Mouse (Mus musculus) liver, embryonic 16.5 days (tissue): Measurements from ENCODE around the gene Nfkbid. TPM values are rescaled to one million over a fixed set of nuclear protein-coding genes. Genes with fewer than 3 reads are reported as not detected.

Source experiments
- ATAC-seq: fragments of 200-750 bp; cut with Nextera tagmentation; 2 replicates; pipeline ENCODE4 v1.8.0; 2017; ENCODE audit warnings: low read depth, mild to moderate bottlenecking, moderate number of reproducible peaks, moderate library complexity
- H3K27ac ChIP-seq: fragments of 300-500 bp; sonication (generic); 2 replicates; pipeline ENCODE4 v1.5.1; 2014; ENCODE audit warnings: mild to moderate bottlenecking, low read length
- H3K27me3 ChIP-seq: fragments of 300-500 bp; sonication (generic); 2 replicates; pipeline ENCODE4 v1.6.1; 2014; ENCODE audit warnings: low read depth, low read length, mixed read lengths; ENCODE audit not compliant: control insufficient read depth, insufficient read depth
- H3K36me3 ChIP-seq: fragments of 300-500 bp; sonication (generic); 2 replicates; pipeline ENCODE4 v1.6.1; 2014; ENCODE audit warnings: mild to moderate bottlenecking; ENCODE audit not compliant: control insufficient read depth, insufficient read depth
- H3K4me1 ChIP-seq: fragments of 300-500 bp; sonication (generic); 2 replicates; pipeline ENCODE4 v1.6.1; 2014; ENCODE audit warnings: low read depth, low read length, mixed read lengths; ENCODE audit not compliant: control insufficient read depth
- H3K4me2 ChIP-seq: fragments of 300-500 bp; sonication (generic); 2 replicates; pipeline ENCODE4 v1.6.1; 2014; ENCODE audit warnings: low read depth, low read length, mixed read lengths
- H3K4me3 ChIP-seq: fragments of 300-500 bp; sonication (generic); 2 replicates; pipeline ENCODE4 v1.5.1; 2014; ENCODE audit warnings: low read depth, mild to moderate bottlenecking, low read length
- H3K9ac ChIP-seq: fragments of 300-500 bp; sonication (generic); 2 replicates; pipeline ENCODE4 v1.6.1; 2014; ENCODE audit warnings: low read depth, low read length
- H3K9me3 ChIP-seq: fragments of 300-500 bp; sonication (generic); replicated peaks from 2 replicates; pipeline ENCODE4 v1.6.1; 2016; ENCODE audit warnings: low read length; ENCODE audit not compliant: control insufficient read depth
- whole genome bisulfite sequencing: fragments of 180-500 bp; shearing (Covaris S2); extraction: QIAGEN DNeasy Blood & Tissue Kit; methylation state at CpG from one replicate; pipeline ENCODE4 v1.1.7; 2014; ENCODE audit not compliant: insufficient replicate concordance; 5-methylcytosine and 5-hydroxymethylcytosine counted together
- polyA plus RNA-seq: library from polyadenylated mRNA; unstranded; fragments of >200 nt; fragmentation: Nextera tagmentation; extraction: Ambion mirVana; gene quantifications from 2 replicates; pipeline ENCODE4 v1.2.1, GENCODE M21; 2015

Nfkbid gene
- 1.4 and 1.7 TPM in 2 replicates for polyA plus RNA-seq

DNA sequence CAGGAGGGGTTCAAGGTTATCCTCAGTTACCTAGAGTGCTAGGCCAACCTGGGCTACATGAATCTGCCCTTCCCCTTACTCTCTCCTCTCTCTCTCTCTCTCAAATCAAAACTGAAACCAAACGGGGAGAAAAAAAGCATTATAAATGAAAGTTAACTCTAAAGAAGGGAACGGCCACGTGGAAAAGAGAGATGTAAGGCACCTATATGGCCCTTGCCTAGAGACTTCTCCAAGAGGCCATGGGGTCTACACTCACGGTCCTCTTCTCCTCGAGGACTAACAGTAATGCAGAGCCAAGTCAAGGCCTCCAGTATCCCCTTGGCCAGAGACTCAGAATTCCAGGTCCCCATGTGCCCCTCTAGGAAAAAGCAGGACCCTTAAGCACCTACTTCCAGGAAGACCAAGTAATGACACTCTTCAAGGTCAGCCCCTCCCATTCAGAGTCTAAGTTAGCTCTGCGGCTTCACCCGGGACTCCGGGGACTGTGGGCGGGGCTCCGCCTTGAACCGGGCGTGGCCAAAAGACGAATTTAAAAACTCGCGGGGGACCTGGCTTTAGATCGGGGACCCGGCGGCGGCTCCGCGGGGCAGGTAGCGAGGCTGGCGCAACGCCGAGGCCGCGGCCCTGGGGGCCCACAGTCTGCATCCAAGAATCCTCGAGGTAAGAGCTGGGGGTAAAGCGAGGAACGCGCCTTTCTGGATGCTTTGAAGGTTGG is at the start of gene Nfkbid:
Nfkbid (plus strand) TSS at position 558 of the 715 bp plus-strand sequence.
- H3K27me3 ChIP-seq = peaks cover 3% of the 10 kb centered on the region; the same call in 1 of the 2 replicates
- H3K4me2 ChIP-seq = peak within 1 kb of the TSS; percentile 87
- peak; percentile 33 for ATAC-seq
- H3K4me3 ChIP-seq = peak within 1 kb of the TSS; percentile 64
- H3K9me3 ChIP-seq = no peaks in the 10 kb centered on the region
- H3K4me1 ChIP-seq = peaks cover 15% of the 10 kb centered on the region
- H3K36me3 ChIP-seq = no peaks in the 10 kb centered on the region
- H3K9ac ChIP-seq = peak within 1 kb of the TSS; percentile 59
- peak within 1 kb of the TSS; percentile 73 for H3K27ac ChIP-seq
- WGBS = 7% methylated on average over 31 of the region's 31 CpGs

GRCm38 (mm10) chr7:30373501-30373962 is 48.0 kb upstream of the Nfkbid start:
- Histone ChIP-seq H3K9me3 (no peaks in the 10 kb centered on the region), H3K36me3 (no peaks in the 10 kb centered on the region), H3K9ac (peak overlapping the region; percentile 20; the same call in 1 of the 2 replicates), H3K4me2 (peak overlapping the region; percentile 70), H3K4me1 (peaks cover 3% of the 10 kb centered on the region; the same call in 1 of the 2 replicates), H3K27ac (no peak overlapping the region), H3K27me3 (no peaks in the 10 kb centered on the region), H3K4me3 (peak overlapping the region; percentile 55)
- ATAC-seq = peak; percentile 97
- under 1% methylated on average over 21 of the region's 21 CpGs for WGBS

DNA sequence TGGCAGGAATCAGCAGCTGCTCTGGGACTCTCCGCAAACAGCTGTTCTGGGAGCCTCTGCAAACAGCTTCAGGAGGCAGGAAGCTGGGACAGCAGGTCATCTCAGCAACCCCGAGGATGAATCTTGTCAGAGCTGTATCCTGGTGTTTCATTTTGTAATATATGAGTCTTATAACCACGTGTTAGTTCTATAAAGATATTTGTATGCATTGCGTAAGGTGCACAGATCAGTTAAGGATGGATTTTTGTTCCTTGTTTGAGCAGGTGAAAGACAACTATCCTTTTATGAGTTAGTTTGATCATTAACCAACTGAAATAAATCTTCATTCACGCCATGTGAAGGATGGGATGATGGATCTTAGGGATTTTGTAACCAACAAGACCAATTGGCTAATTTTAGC is 41.5 kb upstream of the Nfkbid start:
- Histone ChIP-seq H3K4me1 (no peaks in the 10 kb centered on the region), H3K27ac (no peak overlapping the region), H3K9ac (no peak overlapping the region), H3K27me3 (no peaks in the 10 kb centered on the region), H3K4me3 (no peak overlapping the region), H3K9me3 (no peaks in the 10 kb centered on the region), H3K36me3 (no peaks in the 10 kb centered on the region), H3K4me2 (no peak overlapping the region)
- 37% methylated on average over 5 of the region's 5 CpGs for WGBS
- ATAC-seq = no peak

DNA sequence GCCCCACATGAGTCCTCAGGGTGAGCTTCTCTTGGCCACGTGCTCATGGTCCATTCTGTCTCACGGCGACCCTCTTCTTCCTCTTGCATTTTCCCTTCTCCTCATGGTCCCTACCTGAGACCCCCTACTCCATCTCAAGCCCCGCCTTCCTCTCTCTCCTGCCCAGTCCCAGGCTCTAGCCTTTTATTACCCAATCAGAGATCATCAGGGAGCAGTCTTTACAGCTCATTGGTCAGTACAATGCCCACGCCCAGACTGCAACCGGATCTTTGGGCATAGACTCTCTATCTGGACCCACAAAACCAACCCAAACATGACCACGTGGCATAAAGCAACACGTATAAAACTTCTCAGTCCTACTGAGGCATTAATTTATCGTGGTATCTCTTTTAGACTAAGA is 37.4 kb upstream of the Nfkbid start:
- no peaks in the 10 kb centered on the region for H3K9me3 ChIP-seq
- no peak overlapping the region for H3K4me2 ChIP-seq
- 63% methylated on average over 9 of the region's 9 CpGs for WGBS
- H3K4me1 ChIP-seq = no peaks in the 10 kb centered on the region
- H3K4me3 ChIP-seq = no peak overlapping the region
- no peaks in the 10 kb centered on the region for H3K36me3 ChIP-seq
- H3K27me3 ChIP-seq = no peaks in the 10 kb centered on the region
- no peak for ATAC-seq
- H3K9ac ChIP-seq = no peak overlapping the region
- H3K27ac ChIP-seq = no peak overlapping the region

- peak overlapping the region; percentile 24; the same call in 1 of the 2 replicates for H3K27ac ChIP-seq
- ATAC-seq = no peak
- WGBS = 41% methylated on average over 4 of the region's 4 CpGs
Measured at GRCm38 (mm10) chr7:30392746-30393520, 28.6 kb upstream of the Nfkbid start.

GRCm38 (mm10) chr7:30393631-30394030 is 27.9 kb upstream of the Nfkbid start:
- Histone ChIP-seq H3K9me3 (no peaks in the 10 kb centered on the region), H3K4me2 (no peak overlapping the region)

More at GRCm38 (mm10) chr7:30392746-30393520, 28.6 kb upstream of the Nfkbid start:
- H3K36me3 ChIP-seq = no peaks in the 10 kb centered on the region
- no peak overlapping the region for H3K9ac ChIP-seq
- H3K4me1 ChIP-seq = no peaks in the 10 kb centered on the region; the same call in 1 of the 2 replicates
- no peak overlapping the region for H3K4me2 ChIP-seq
- no peaks in the 10 kb centered on the region for H3K9me3 ChIP-seq
- no peaks in the 10 kb centered on the region for H3K27me3 ChIP-seq
- H3K4me3 ChIP-seq = no peak overlapping the region

GRCm38 (mm10) chr7:30394379-30394778 is 27.2 kb upstream of the Nfkbid start:
- no peaks in the 10 kb centered on the region for H3K36me3 ChIP-seq
- no peak overlapping the region for H3K4me3 ChIP-seq
- peak; percentile 72 for ATAC-seq
- H3K27ac ChIP-seq = peak overlapping the region; percentile 68
- WGBS = 7% methylated on average over 11 of the region's 11 CpGs
- H3K9ac ChIP-seq = no peak overlapping the region
- no peaks in the 10 kb centered on the region for H3K27me3 ChIP-seq
- H3K4me1 ChIP-seq = no peaks in the 10 kb centered on the region; the same call in 1 of the 2 replicates
- no peak overlapping the region for H3K4me2 ChIP-seq
- H3K9me3 ChIP-seq = no peaks in the 10 kb centered on the region

More at GRCm38 (mm10) chr7:30393631-30394030, 27.9 kb upstream of the Nfkbid start:
- no peak for ATAC-seq
- H3K36me3 ChIP-seq = no peaks in the 10 kb centered on the region
- no peak overlapping the region for H3K9ac ChIP-seq
- no peaks in the 10 kb centered on the region; the same call in 1 of the 2 replicates for H3K4me1 ChIP-seq
- H3K27ac ChIP-seq = peak overlapping the region; percentile 68
- 55% methylated on average over 4 of the region's 4 CpGs for WGBS
- no peaks in the 10 kb centered on the region for H3K27me3 ChIP-seq
- no peak overlapping the region for H3K4me3 ChIP-seq

- no peak for ATAC-seq
- Histone ChIP-seq H3K27ac (peak overlapping the region; percentile 59), H3K4me2 (no peak overlapping the region)
Measured at GRCm38 (mm10) chr7:30394871-30395270, 26.7 kb upstream of the Nfkbid start.

More at GRCm38 (mm10) chr7:30394871-30395270, 26.7 kb upstream of the Nfkbid start:
- no peaks in the 10 kb centered on the region for H3K36me3 ChIP-seq
- H3K27me3 ChIP-seq = no peaks in the 10 kb centered on the region
- no peak overlapping the region for H3K9ac ChIP-seq
- WGBS = 36% methylated on average over 2 of the region's 2 CpGs
- H3K9me3 ChIP-seq = no peaks in the 10 kb centered on the region
- H3K4me1 ChIP-seq = no peaks in the 10 kb centered on the region; the same call in 1 of the 2 replicates
- H3K4me3 ChIP-seq = no peak overlapping the region
